Mouse (Mus musculus): ENCODE results near the gene Fam25c.

- TF ChIP-seq CTCF (IDR thresholded peaks at IDR 0.05; ENCODE audit: low read depth, low read length) (no peak), POLR2A (IDR thresholded peaks at IDR 0.05; ENCODE audit: extremely low read depth, insufficient read depth, low read length) (no peak)
These were observed 6.9 kb upstream of the Fam25c start for GRCm38 (mm10) chr14:34362135-34362534.

Data from liver, adult 2 months (tissue).